Mouse (Mus musculus): ENCODE results near the gene Tmem59.

GRCm38 (mm10) chr4:107138948-107139835 lies 39.0 kb upstream of the Tmem59 start:
- TF ChIP-seq POLR2A (IDR thresholded peaks at IDR 0.05; ENCODE audit: extremely low read depth, insufficient read depth, low read length) (no peak), CTCF (IDR thresholded peaks at IDR 0.05; ENCODE audit: low read depth, low read length) (no peak)
